Mouse (Mus musculus): Measurements from ENCODE around the gene Camta1. TPM values are rescaled to one million over a fixed set of nuclear protein-coding genes. Genes with fewer than 3 reads are reported as not detected.

Gene Camta1
- polyA plus RNA-seq, 1 experiment from 2014 or later = 106 TPM

GRCm38 (mm10) chr4:151295515-151296203, 566.0 kb downstream of the Camta1 start:
- 0 out of 2 replicates have a peak, but pooled peaks cover 2% of the 10 kb centered on the region for H3K4me1 ChIP-seq (ENCODE audit: control insufficient read depth, insufficient read depth, low read length)
- H3K4me2 ChIP-seq (ENCODE audit: low read depth, severe bottlenecking) = no peak overlapping the region
- H3K27me3 ChIP-seq (ENCODE audit: control insufficient read depth, insufficient read depth, low read length) = 0 out of 2 replicates have a peak, but pooled peaks cover 2% of the 10 kb centered on the region
- no peak overlapping the region for H3K4me3 ChIP-seq (ENCODE audit: low read depth, low read length)
- no peaks in the 10 kb centered on the region for H3K9me3 ChIP-seq (ENCODE audit: control insufficient read depth, low read length)
- no peak overlapping the region for H3K9ac ChIP-seq (ENCODE audit: low read length)
- no peak for ATAC-seq (ENCODE audit: insufficient number of reproducible peaks, low FRiP score, low TSS enrichment, low read depth)
- H3K36me3 ChIP-seq (ENCODE audit: control insufficient read depth, insufficient read depth, low read length) = no peaks in the 10 kb centered on the region
- whole genome bisulfite sequencing = 82% methylated on average over 13 of the region's 13 CpGs
- no peak for DNase-seq (ENCODE audit: low spot score)
- H3K27ac ChIP-seq (replicated peaks; ENCODE audit: low read depth, low read length) = no peak overlapping the region

GRCm38 (mm10) chr4:151288893-151289585, 572.6 kb downstream of the Camta1 start:
- 62% methylated on average over 6 of the region's 6 CpGs for WGBS
- no peak overlapping the region for H3K27ac ChIP-seq (replicated peaks; ENCODE audit: low read depth, low read length)
- ATAC-seq (ENCODE audit: insufficient number of reproducible peaks, low FRiP score, low TSS enrichment, low read depth) (0 out of 2 replicates have a peak, but pooled peaks have one; percentile 39), DNase-seq (ENCODE audit: low spot score) (peak; percentile 77)
- no peaks in the 10 kb centered on the region for H3K27me3 ChIP-seq (ENCODE audit: control insufficient read depth, insufficient read depth, low read length)
- H3K9me3 ChIP-seq (ENCODE audit: control insufficient read depth, low read length) = no peaks in the 10 kb centered on the region
- H3K4me1 ChIP-seq (ENCODE audit: control insufficient read depth, insufficient read depth, low read length) = no peaks in the 10 kb centered on the region
- H3K36me3 ChIP-seq (ENCODE audit: control insufficient read depth, insufficient read depth, low read length) = no peaks in the 10 kb centered on the region
- no peak overlapping the region for H3K4me3 ChIP-seq (ENCODE audit: low read depth, low read length)
- H3K4me2 ChIP-seq (ENCODE audit: low read depth, severe bottlenecking) = no peak overlapping the region
- no peak overlapping the region for H3K9ac ChIP-seq (ENCODE audit: low read length)

GRCm38 (mm10) chr4:151285905-151286445, 575.7 kb downstream of the Camta1 start:
- ATAC-seq (ENCODE audit: insufficient number of reproducible peaks, low FRiP score, low TSS enrichment, low read depth) = no peak
- Histone ChIP-seq H3K27me3 (ENCODE audit: control insufficient read depth, insufficient read depth, low read length) (no peaks in the 10 kb centered on the region), H3K9ac (ENCODE audit: low read length) (no peak overlapping the region), H3K9me3 (ENCODE audit: control insufficient read depth, low read length) (no peaks in the 10 kb centered on the region), H3K4me1 (ENCODE audit: control insufficient read depth, insufficient read depth, low read length) (no peaks in the 10 kb centered on the region), H3K4me2 (ENCODE audit: low read depth, severe bottlenecking) (no peak overlapping the region), H3K36me3 (ENCODE audit: control insufficient read depth, insufficient read depth, low read length) (no peaks in the 10 kb centered on the region), H3K4me3 (ENCODE audit: low read depth, low read length) (no peak overlapping the region), H3K27ac (replicated peaks; ENCODE audit: low read depth, low read length) (no peak overlapping the region)
- DNase-seq (ENCODE audit: low spot score) = no peak
- WGBS = 86% methylated on average over 12 of the region's 12 CpGs

- ATAC-seq (ENCODE audit: insufficient number of reproducible peaks, low FRiP score, low TSS enrichment, low read depth) = no peak
- H3K4me3 ChIP-seq (ENCODE audit: low read depth, low read length) = no peak overlapping the region
- no peaks in the 10 kb centered on the region for H3K9me3 ChIP-seq (ENCODE audit: control insufficient read depth, low read length)
- H3K27ac ChIP-seq (replicated peaks; ENCODE audit: low read depth, low read length) = no peak overlapping the region
- H3K27me3 ChIP-seq (ENCODE audit: control insufficient read depth, insufficient read depth, low read length) = no peaks in the 10 kb centered on the region
- no peak overlapping the region for H3K9ac ChIP-seq (ENCODE audit: low read length)
- no peaks in the 10 kb centered on the region for H3K4me1 ChIP-seq (ENCODE audit: control insufficient read depth, insufficient read depth, low read length)
- H3K36me3 ChIP-seq (ENCODE audit: control insufficient read depth, insufficient read depth, low read length) = no peaks in the 10 kb centered on the region
- no peak for DNase-seq (ENCODE audit: low spot score)
- H3K4me2 ChIP-seq (ENCODE audit: low read depth, severe bottlenecking) = no peak overlapping the region
- 61% methylated on average over 3 of the region's 3 CpGs for WGBS
Observed at GRCm38 (mm10) chr4:151285432-151285831, 576.2 kb downstream of the Camta1 start.

- ATAC-seq (ENCODE audit: insufficient number of reproducible peaks, low FRiP score, low TSS enrichment, low read depth) (no peak), DNase-seq (ENCODE audit: low spot score) (peak; percentile 83)
- H3K9me3 ChIP-seq (ENCODE audit: control insufficient read depth, low read length) = no peaks in the 10 kb centered on the region
- H3K4me1 ChIP-seq (ENCODE audit: control insufficient read depth, insufficient read depth, low read length) = no peaks in the 10 kb centered on the region
- 34% methylated on average over 16 of the region's 16 CpGs for WGBS
- no peak overlapping the region for H3K4me2 ChIP-seq (ENCODE audit: low read depth, severe bottlenecking)
- H3K36me3 ChIP-seq (ENCODE audit: control insufficient read depth, insufficient read depth, low read length) = no peaks in the 10 kb centered on the region
- no peak overlapping the region for H3K27ac ChIP-seq (replicated peaks; ENCODE audit: low read depth, low read length)
- no peaks in the 10 kb centered on the region for H3K27me3 ChIP-seq (ENCODE audit: control insufficient read depth, insufficient read depth, low read length)
- H3K9ac ChIP-seq (ENCODE audit: low read length) = no peak overlapping the region
- H3K4me3 ChIP-seq (ENCODE audit: low read depth, low read length) = no peak overlapping the region
Observed at GRCm38 (mm10) chr4:151283092-151283741, 578.5 kb downstream of the Camta1 start.

- WGBS = 83% methylated on average over 14 of the region's 14 CpGs
- no peak overlapping the region for H3K9ac ChIP-seq (ENCODE audit: low read length)
- ATAC-seq (ENCODE audit: insufficient number of reproducible peaks, low FRiP score, low TSS enrichment, low read depth) = no peak
- DNase-seq (ENCODE audit: low spot score) = no peak
- no peaks in the 10 kb centered on the region for H3K27me3 ChIP-seq (ENCODE audit: control insufficient read depth, insufficient read depth, low read length)
- no peak overlapping the region for H3K27ac ChIP-seq (replicated peaks; ENCODE audit: low read depth, low read length)
- no peaks in the 10 kb centered on the region for H3K36me3 ChIP-seq (ENCODE audit: control insufficient read depth, insufficient read depth, low read length)
- H3K4me1 ChIP-seq (ENCODE audit: control insufficient read depth, insufficient read depth, low read length) = no peaks in the 10 kb centered on the region
- H3K4me2 ChIP-seq (ENCODE audit: low read depth, severe bottlenecking) = no peak overlapping the region
- H3K4me3 ChIP-seq (ENCODE audit: low read depth, low read length) = no peak overlapping the region
- no peaks in the 10 kb centered on the region for H3K9me3 ChIP-seq (ENCODE audit: control insufficient read depth, low read length)
Observed at GRCm38 (mm10) chr4:151282103-151282502, 579.6 kb downstream of the Camta1 start.

- Histone ChIP-seq H3K4me2 (ENCODE audit: low read depth, severe bottlenecking) (no peak overlapping the region), H3K9me3 (ENCODE audit: control insufficient read depth, low read length) (no peaks in the 10 kb centered on the region), H3K9ac (ENCODE audit: low read length) (no peak overlapping the region), H3K4me3 (ENCODE audit: low read depth, low read length) (no peak overlapping the region), H3K27ac (replicated peaks; ENCODE audit: low read depth, low read length) (no peak overlapping the region), H3K27me3 (ENCODE audit: control insufficient read depth, insufficient read depth, low read length) (no peaks in the 10 kb centered on the region), H3K4me1 (ENCODE audit: control insufficient read depth, insufficient read depth, low read length) (no peaks in the 10 kb centered on the region), H3K36me3 (ENCODE audit: control insufficient read depth, insufficient read depth, low read length) (no peaks in the 10 kb centered on the region)
- DNase-seq (ENCODE audit: low spot score) (no peak), ATAC-seq (ENCODE audit: insufficient number of reproducible peaks, low FRiP score, low TSS enrichment, low read depth) (no peak)
- WGBS = 77% methylated on average over 13 of the region's 13 CpGs
Observed at GRCm38 (mm10) chr4:151275292-151275691, 586.4 kb downstream of the Camta1 start.

GRCm38 (mm10) chr4:151263786-151264414, 597.8 kb downstream of the Camta1 start:
- H3K27me3 ChIP-seq (ENCODE audit: control insufficient read depth, insufficient read depth, low read length) = no peaks in the 10 kb centered on the region; the same call in 1 of the 2 replicates
- 51% methylated on average over 14 of the region's 14 CpGs for WGBS
- H3K36me3 ChIP-seq (ENCODE audit: control insufficient read depth, insufficient read depth, low read length) = no peaks in the 10 kb centered on the region
- H3K9ac ChIP-seq (ENCODE audit: low read length) = no peak overlapping the region
- H3K4me2 ChIP-seq (ENCODE audit: low read depth, severe bottlenecking) = no peak overlapping the region
- H3K4me1 ChIP-seq (ENCODE audit: control insufficient read depth, insufficient read depth, low read length) = peaks cover 34% of the 10 kb centered on the region
- no peak overlapping the region for H3K4me3 ChIP-seq (ENCODE audit: low read depth, low read length)
- DNase-seq (ENCODE audit: low spot score) (no peak), ATAC-seq (ENCODE audit: insufficient number of reproducible peaks, low FRiP score, low TSS enrichment, low read depth) (no peak)
- H3K9me3 ChIP-seq (ENCODE audit: control insufficient read depth, low read length) = no peaks in the 10 kb centered on the region
- no peak overlapping the region for H3K27ac ChIP-seq (replicated peaks; ENCODE audit: low read depth, low read length)

All from limb, embryonic 11.5 days (tissue).